ENCODE assay signal across 13 mouse cellular contexts in the genomic region with DNA sequence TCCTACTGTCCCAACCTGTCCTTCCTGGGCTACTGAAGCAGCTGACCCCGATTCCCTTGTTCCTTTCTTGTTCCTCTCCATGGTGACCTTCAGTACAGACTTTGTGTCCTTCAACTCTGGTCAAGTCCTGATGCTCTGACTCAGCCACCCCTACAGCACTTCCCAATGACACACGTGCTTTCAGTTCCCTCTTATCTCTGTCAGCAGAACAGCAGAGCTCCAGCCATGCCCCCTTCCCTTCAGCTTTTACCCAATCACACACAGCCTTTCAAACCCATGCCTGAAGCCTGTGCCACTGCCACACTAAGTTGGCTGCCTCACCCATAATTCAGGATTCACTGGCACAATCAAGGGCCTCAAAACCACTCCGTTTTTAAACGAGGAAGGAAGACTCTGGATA.
DNase-seq lines count a peak whose midpoint lies in the region; ATAC-seq and TF ChIP-seq lines count a peak whose summit lies in the region.
"Had no signal": no experiment of that assay in that cellular context is flagged by ENCODE, and none has a peak within 500 bp of the region (broad histone marks: within the 10 kb centered on the region; RNA-seq: fewer than 3 reads in every experiment).

No protein-coding gene starts in this region.

- no peak overlapping the region for H3K27ac ChIP-seq in liver, embryonic 15.5 days (replicated peaks)
- no peak overlapping the region for H3K27ac ChIP-seq in forebrain, embryonic 11.5 days (ENCODE audit: low read depth, low read length)
- no peak overlapping the region for H3K27ac ChIP-seq in hindbrain, postnatal 0 days
- H3K27ac ChIP-seq: forebrain, embryonic 13.5 days; limb, embryonic 13.5 days; neural tube, embryonic 12.5 days had no signal

- no peaks in the 10 kb centered on the region for H3K27me3 ChIP-seq in liver, embryonic 15.5 days
- H3K27me3 ChIP-seq in forebrain, embryonic 11.5 days (ENCODE audit: control insufficient read depth, insufficient read depth, low read length), result no peaks in the 10 kb centered on the region
- H3K27me3 ChIP-seq in hindbrain, postnatal 0 days (ENCODE audit: insufficient read depth, low read length), result no peaks in the 10 kb centered on the region
- H3K27me3 ChIP-seq: forebrain, embryonic 13.5 days; limb, embryonic 13.5 days; neural tube, embryonic 12.5 days had no signal

- WGBS in liver, embryonic 15.5 days (ENCODE audit: insufficient replicate concordance), result 12% methylated on average over 4 of the region's 4 CpGs
- 85% methylated on average over 4 of the region's 4 CpGs for WGBS in forebrain, embryonic 11.5 days
- WGBS in hindbrain, postnatal 0 days, result 82% methylated on average over 4 of the region's 4 CpGs

- peaks cover 93% of the 10 kb centered on the region for H3K36me3 ChIP-seq in liver, embryonic 15.5 days (replicated peaks)
- no peaks in the 10 kb centered on the region; the same call in 1 of the 2 replicates for H3K36me3 ChIP-seq in forebrain, embryonic 11.5 days (ENCODE audit: control insufficient read depth, insufficient read depth, low read length)
- peaks cover 76% of the 10 kb centered on the region for H3K36me3 ChIP-seq in hindbrain, postnatal 0 days (ENCODE audit: insufficient read depth, low read length)

- H3K9ac ChIP-seq in liver, embryonic 15.5 days, result no peak overlapping the region
- no peak overlapping the region for H3K9ac ChIP-seq in forebrain, embryonic 11.5 days (ENCODE audit: low read length)
- H3K9ac ChIP-seq in hindbrain, postnatal 0 days (replicated peaks; ENCODE audit: low read length), result no peak overlapping the region
- H3K9ac ChIP-seq: forebrain, embryonic 13.5 days; limb, embryonic 13.5 days; neural tube, embryonic 12.5 days had no signal

- no peak overlapping the region for H3K4me3 ChIP-seq in liver, embryonic 15.5 days (replicated peaks)
- H3K4me3 ChIP-seq in forebrain, embryonic 11.5 days (ENCODE audit: low read depth, low read length), result no peak overlapping the region
- H3K4me3 ChIP-seq in hindbrain, postnatal 0 days (ENCODE audit: low read length), result no peak overlapping the region
- H3K4me3 ChIP-seq: forebrain, embryonic 13.5 days; limb, embryonic 13.5 days; neural tube, embryonic 12.5 days had no signal

- peak; percentile 97 for ATAC-seq in common myeloid progenitor, adult 5-6 weeks (replicated peaks; ENCODE audit: low read depth, poor library complexity, severe bottlenecking)
- peak; percentile 89 for ATAC-seq in liver, embryonic 15.5 days (ENCODE audit: insufficient read depth)
- ATAC-seq in forebrain, embryonic 11.5 days (replicated peaks; ENCODE audit: low FRiP score), result no peak
- no peak for ATAC-seq in hindbrain, postnatal 0 days
- ATAC-seq: forebrain, embryonic 13.5 days; inflammation-experienced regulatory T-cells, adult 6 months had no signal

- no peak for TF ChIP-seq CTCF in hindbrain, postnatal 0 days (IDR thresholded peaks at IDR 0.05; ENCODE audit: low read depth)

- H3K9me3 ChIP-seq in liver, embryonic 15.5 days (replicated peaks), result no peaks in the 10 kb centered on the region
- H3K9me3 ChIP-seq in forebrain, embryonic 11.5 days (ENCODE audit: control insufficient read depth, low read length), result no peaks in the 10 kb centered on the region
- H3K9me3 ChIP-seq in hindbrain, postnatal 0 days (ENCODE audit: low read length), result no peaks in the 10 kb centered on the region
- H3K9me3 ChIP-seq: forebrain, embryonic 13.5 days; limb, embryonic 13.5 days; neural tube, embryonic 12.5 days had no signal

- peaks cover 14% of the 10 kb centered on the region for H3K4me1 ChIP-seq in liver, embryonic 15.5 days (replicated peaks)
- H3K4me1 ChIP-seq in forebrain, embryonic 11.5 days (replicated peaks; ENCODE audit: control insufficient read depth, insufficient read depth, low read length), result no peaks in the 10 kb centered on the region
- H3K4me1 ChIP-seq in hindbrain, postnatal 0 days (ENCODE audit: insufficient read depth, low read length), result no peaks in the 10 kb centered on the region
- H3K4me1 ChIP-seq: forebrain, embryonic 13.5 days; neural tube, embryonic 12.5 days had no signal

- peak; percentile 4 for DNase-seq in thymus, postnatal 4 days
- no peak for DNase-seq in thymus, postnatal 14 days
- DNase-seq in forebrain, embryonic 11.5 days (ENCODE audit: low spot score), result no peak
- no peak for DNase-seq in embryo, embryonic 9.5 days (ENCODE audit: extremely low spot score)
- DNase-seq in hindbrain, postnatal 0 days (ENCODE audit: low spot score), result no peak
- DNase-seq: gastrocnemius, postnatal 25 days; right cerebral cortex, postnatal 25 days had no signal

- H3K4me2 ChIP-seq in liver, embryonic 15.5 days, result peak overlapping the region; percentile 9; the same call in 1 of the 2 replicates
- no peak overlapping the region for H3K4me2 ChIP-seq in forebrain, embryonic 11.5 days (ENCODE audit: low read depth, low read length, severe bottlenecking)
- H3K4me2 ChIP-seq in hindbrain, postnatal 0 days (ENCODE audit: low read depth, low read length), result no peak overlapping the region
- H3K4me2 ChIP-seq: forebrain, embryonic 13.5 days; limb, embryonic 13.5 days; neural tube, embryonic 12.5 days had no signal

Comparison
In these comparisons a context has a peak if more than half of its experiments do, and no peak if none do; other contexts are left out.
1. ATAC-seq: peak in common myeloid progenitor, adult 5-6 weeks (single experiment) and liver, embryonic 15.5 days (single experiment); none in forebrain, embryonic 11.5 days (single experiment) and hindbrain, postnatal 0 days (single experiment).